In genomic region chr4:151207566-151207965, GRCm38 (mm10) we compare ENCODE assay signal across 18 mouse cellular contexts.
DNase-seq lines count a peak whose midpoint lies in the region; ATAC-seq lines count a peak whose summit lies in the region.
"Had no signal": no experiment of that assay in that cellular context is flagged by ENCODE, and none has a peak within 500 bp of the region (broad histone marks: within the 10 kb centered on the region; RNA-seq: fewer than 3 reads in every experiment).

No protein-coding gene starts in this region.

- H3K4me3 ChIP-seq in midbrain, embryonic 16.5 days (ENCODE audit: low read depth, low read length), result no peak overlapping the region
- H3K4me3 ChIP-seq in midbrain, embryonic 10.5 days, result no peak overlapping the region
- H3K4me3 ChIP-seq: embryonic facial prominence, embryonic 10.5 days; forebrain, embryonic 13.5 days; heart, adult 2 months; heart, embryonic 15.5 days had no signal

- no peak overlapping the region for H3K27ac ChIP-seq in midbrain, embryonic 16.5 days (ENCODE audit: low read length)
- H3K27ac ChIP-seq in midbrain, embryonic 10.5 days (replicated peaks), result no peak overlapping the region
- H3K27ac ChIP-seq: embryonic facial prominence, embryonic 10.5 days; forebrain, embryonic 13.5 days; heart, adult 2 months; heart, embryonic 15.5 days had no signal

- H3K27me3 ChIP-seq in midbrain, embryonic 16.5 days (ENCODE audit: control insufficient read depth, insufficient read depth, low read depth, low read length), result no peaks in the 10 kb centered on the region
- no peaks in the 10 kb centered on the region for H3K27me3 ChIP-seq in midbrain, embryonic 10.5 days (ENCODE audit: low read depth, poor library complexity, severe bottlenecking)
- H3K27me3 ChIP-seq: forebrain, embryonic 13.5 days; heart, embryonic 15.5 days had no signal

- no peaks in the 10 kb centered on the region for H3K4me1 ChIP-seq in midbrain, embryonic 16.5 days (ENCODE audit: control insufficient read depth, insufficient read depth, low read length)
- H3K4me1 ChIP-seq in midbrain, embryonic 10.5 days, result no peaks in the 10 kb centered on the region

- H3K36me3 ChIP-seq in midbrain, embryonic 16.5 days (ENCODE audit: control insufficient read depth, insufficient read depth, low read length), result no peaks in the 10 kb centered on the region
- H3K36me3 ChIP-seq in midbrain, embryonic 10.5 days, result no peaks in the 10 kb centered on the region
- H3K36me3 ChIP-seq: embryonic facial prominence, embryonic 10.5 days; heart, embryonic 15.5 days had no signal

- peak; percentile 31 for DNase-seq in layer of hippocampus, adult 11-12 months (ENCODE audit: low spot score)
- DNase-seq in layer of hippocampus, postnatal 25 days (ENCODE audit: extremely low spot score in 1 of 2, low spot score in 1 of 2), result no peak
- no peak for DNase-seq in midbrain, embryonic 10.5 days (ENCODE audit: low spot score)
- peak; percentile 57 for DNase-seq in layer of hippocampus, adult 9-11 months
- no peak for DNase-seq in Muller cell, postnatal 12 days (ENCODE audit: inconsistent ontology term)
- DNase-seq: adrenal gland, adult 8-10 months; adrenal gland, postnatal 36 days; cerebellum, adult 2 months; cerebellum, postnatal 10 days; forebrain, postnatal 0 days; gastrocnemius, postnatal 14 days; heart, adult 2 months; heart, postnatal 14 days had no signal

- WGBS in midbrain, embryonic 16.5 days, result 61% methylated on average over 7 of the region's 7 CpGs
- WGBS in midbrain, embryonic 10.5 days, result 83% methylated on average over 7 of the region's 7 CpGs

- H3K4me2 ChIP-seq in midbrain, embryonic 16.5 days (ENCODE audit: low read length), result no peak overlapping the region
- H3K4me2 ChIP-seq: forebrain, embryonic 13.5 days; heart, embryonic 11.5 days; heart, embryonic 15.5 days had no signal

- H3K9me3 ChIP-seq in midbrain, embryonic 16.5 days (replicated peaks; ENCODE audit: control insufficient read depth, low read length, poor library complexity, severe bottlenecking), result no peaks in the 10 kb centered on the region
- no peaks in the 10 kb centered on the region for H3K9me3 ChIP-seq in midbrain, embryonic 10.5 days (replicated peaks)
- H3K9me3 ChIP-seq: embryonic facial prominence, embryonic 10.5 days; forebrain, embryonic 13.5 days; heart, embryonic 15.5 days had no signal

- H3K9ac ChIP-seq in midbrain, embryonic 16.5 days (ENCODE audit: low read depth, low read length), result no peak overlapping the region
- H3K9ac ChIP-seq: forebrain, embryonic 13.5 days; forebrain, postnatal 0 days; heart, embryonic 15.5 days had no signal

- 0 out of 2 replicates have a peak, but pooled peaks have one; percentile 32 for ATAC-seq in midbrain, embryonic 16.5 days
- ATAC-seq: forebrain, embryonic 13.5 days; forebrain, postnatal 0 days had no signal

Comparison
In these comparisons a context has a peak if more than half of its experiments do, and no peak if none do; other contexts are left out.
1. DNase-seq: peak in layer of hippocampus, adult 11-12 months (single experiment) and layer of hippocampus, adult 9-11 months (single experiment); none in layer of hippocampus, postnatal 25 days (0 of 2), midbrain, embryonic 10.5 days (single experiment) and Muller cell, postnatal 12 days (single experiment).